Mouse (Mus musculus) hindbrain, postnatal 0 days (tissue): ENCODE results near the gene Vps26c. TPM values are rescaled to one million over a fixed set of nuclear protein-coding genes. Genes with fewer than 3 reads are reported as not detected.
"Not testable (repeated sequence)": the region's sequence is repeated elsewhere in the genome, so short reads cannot be mapped to it uniquely, and the experiment has no call there.

ENCODE experiments used
- ATAC-seq: fragments of 200-750 bp; cut with Nextera tagmentation; 2 replicates; pipeline ENCODE4 v1.8.0; 2017; ENCODE audit warnings: mild to moderate bottlenecking, moderate TSS enrichment, moderate library complexity
- DNase-seq: peaks from one replicate; pipeline ENCODE4 v3.0.0-alpha.2; 2015; ENCODE audit warnings: low spot score
- H3K27ac ChIP-seq: fragments of 300-500 bp; sonication (generic); 2 replicates; pipeline ENCODE4 v1.5.1; 2014; ENCODE audit warnings: mild to moderate bottlenecking
- H3K27me3 ChIP-seq: fragments of 300-500 bp; sonication (generic); 2 replicates; pipeline ENCODE4 v1.6.1; 2014; ENCODE audit warnings: low read length, mixed read lengths; ENCODE audit not compliant: insufficient read depth
- H3K36me3 ChIP-seq: fragments of 300-500 bp; sonication (generic); 2 replicates; pipeline ENCODE4 v1.6.1; 2014; ENCODE audit warnings: low read length, mixed read lengths; ENCODE audit not compliant: insufficient read depth
- H3K4me1 ChIP-seq: fragments of 300-500 bp; sonication (generic); 2 replicates; pipeline ENCODE4 v1.6.1; 2014; ENCODE audit warnings: antibody characterized with exemption, low read length, mixed read lengths; ENCODE audit not compliant: insufficient read depth
- H3K4me2 ChIP-seq: fragments of 300-500 bp; sonication (generic); 2 replicates; pipeline ENCODE4 v1.6.1; 2014; ENCODE audit warnings: low read depth, mild to moderate bottlenecking, low read length, moderate library complexity, mixed read lengths
- H3K4me3 ChIP-seq: fragments of 300-500 bp; sonication (generic); 2 replicates; pipeline ENCODE4 v1.5.1; 2014; ENCODE audit warnings: low read length
- H3K9ac ChIP-seq: fragments of 300-500 bp; sonication (generic); replicated peaks from 2 replicates; pipeline ENCODE4 v1.6.1; 2014; ENCODE audit warnings: mild to moderate bottlenecking, low read length, moderate library complexity, mixed read lengths
- H3K9me3 ChIP-seq: fragments of 300-500 bp; sonication (generic); 2 replicates; pipeline ENCODE4 v1.6.1; 2016; ENCODE audit warnings: low read length, mixed read lengths
- CTCF ChIP-seq: IDR thresholded peaks from 2 replicates; pipeline ENCODE4 v1.5.1; 2016; ENCODE audit warnings: antibody characterized with exemption, control low read depth, low read depth
- WGBS: fragments of 180-500 bp; shearing (Covaris S2); extraction: QIAGEN DNeasy Blood & Tissue Kit; methylation state at CpG from one replicate; pipeline ENCODE4 v1.1.7; 2014; 5-methylcytosine and 5-hydroxymethylcytosine counted together
- polyA plus RNA-seq: library from polyadenylated mRNA; unstranded; fragments of >200 nt; fragmentation: Nextera tagmentation; extraction: Ambion mirVana; gene quantifications from 2 replicates; pipeline ENCODE4 v1.2.1, GENCODE M21; 2015
- total RNA-seq: library from RNA; depleted of rRNA; stranded (reverse); fragments of >200 nt; gene quantifications from 2 replicates; pipeline ENCODE4 v1.2.3, GENCODE M21; 2014

Vps26c gene
- total and polyA plus RNA-seq, 2 experiments from 2014 or later: 59.6 to 68.1 TPM

DNA sequence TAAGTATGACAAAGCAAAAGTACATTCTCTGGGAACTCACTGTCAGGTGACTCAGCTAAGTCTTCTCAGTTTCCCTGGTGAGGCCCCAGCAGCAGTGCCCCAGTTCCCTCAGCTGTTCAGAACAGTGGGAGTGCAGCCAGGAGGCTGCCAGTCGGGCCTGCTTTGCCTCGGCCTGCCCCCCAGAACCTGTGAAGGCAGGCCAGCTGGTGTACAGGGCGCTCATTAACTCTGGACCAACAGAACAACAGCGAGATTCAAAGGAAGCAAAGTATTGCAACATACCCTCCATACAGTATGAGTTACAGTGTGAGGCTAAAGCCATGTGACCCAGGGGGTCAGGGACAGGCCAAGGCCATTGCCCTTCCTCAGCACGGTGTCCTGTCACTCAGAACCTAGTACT is 28.7 kb downstream of the Vps26c start:
- WGBS: 60% methylated on average over 5 of the region's 5 CpGs
- Histone ChIP-seq H3K4me3 (no peak overlapping the region), H3K4me1 (no peaks in the 10 kb centered on the region), H3K27me3 (no peaks in the 10 kb centered on the region), H3K4me2 (no peak overlapping the region), H3K27ac (peak overlapping the region; percentile 8; the same call in 1 of the 2 replicates), H3K36me3 (peaks cover 58% of the 10 kb centered on the region), H3K9me3 (no peaks in the 10 kb centered on the region), H3K9ac (no peak overlapping the region)
- DNase-seq (peak; percentile 39), ATAC-seq (peak; percentile 75; the same call in 1 of the 2 replicates)
- no peak for TF ChIP-seq CTCF

- H3K4me3 ChIP-seq, H3K27ac ChIP-seq, ATAC-seq, H3K27me3 ChIP-seq, H3K4me2 ChIP-seq, DNase-seq, H3K4me1 ChIP-seq, H3K9ac ChIP-seq, H3K9me3 ChIP-seq: not testable (repeated sequence)
- peaks cover 54% of the 10 kb centered on the region for H3K36me3 ChIP-seq
- WGBS: 92% methylated on average over 7 of the region's 7 CpGs
Observed at GRCm38 (mm10) chr16:94497176-94497575, 29.5 kb downstream of the Vps26c start.

DNA sequence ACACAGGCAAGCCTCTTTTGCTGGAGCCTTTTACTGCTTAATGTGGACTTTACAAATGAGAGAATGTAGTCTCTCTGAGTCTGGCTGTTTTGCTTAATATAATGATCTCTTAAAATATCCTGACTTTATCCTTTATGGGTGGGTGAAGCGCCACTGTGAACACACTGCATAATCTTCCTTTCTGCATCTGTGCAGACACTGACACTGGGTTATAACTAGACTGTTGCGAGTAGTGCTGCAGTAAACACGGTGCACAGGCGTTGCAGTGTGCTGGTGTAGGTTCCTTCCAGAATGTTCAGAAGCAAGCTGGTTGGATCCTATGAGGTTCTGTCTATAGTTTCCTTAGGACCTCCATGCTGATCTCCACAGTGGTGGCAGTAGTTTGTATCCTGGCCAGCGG is 37.3 kb downstream of the Vps26c start:
- no peak for ATAC-seq

GRCm38 (mm10) chr16:94487341-94487740 is 39.3 kb downstream of the Vps26c start:
- Histone ChIP-seq H3K27me3 (no peaks in the 10 kb centered on the region), H3K4me1 (no peaks in the 10 kb centered on the region), H3K9me3 (no peaks in the 10 kb centered on the region), H3K4me3 (no peak overlapping the region), H3K36me3 (no peaks in the 10 kb centered on the region), H3K27ac (no peak overlapping the region), H3K9ac (no peak overlapping the region), H3K4me2 (no peak overlapping the region)
- 89% methylated on average over 5 of the region's 5 CpGs for WGBS
- DNase-seq (no peak), ATAC-seq (no peak)
- no peak for TF ChIP-seq CTCF

More for the DNA sequence above, 37.3 kb downstream of the Vps26c start:
- Histone ChIP-seq H3K9ac (no peak overlapping the region), H3K4me1 (no peaks in the 10 kb centered on the region), H3K36me3 (no peaks in the 10 kb centered on the region), H3K27me3 (no peaks in the 10 kb centered on the region), H3K4me3 (no peak overlapping the region), H3K27ac (no peak overlapping the region), H3K9me3 (no peaks in the 10 kb centered on the region), H3K4me2 (no peak overlapping the region)
- no peak for TF ChIP-seq CTCF
- DNase-seq: no peak
- 89% methylated on average over 5 of the region's 5 CpGs for WGBS

DNA sequence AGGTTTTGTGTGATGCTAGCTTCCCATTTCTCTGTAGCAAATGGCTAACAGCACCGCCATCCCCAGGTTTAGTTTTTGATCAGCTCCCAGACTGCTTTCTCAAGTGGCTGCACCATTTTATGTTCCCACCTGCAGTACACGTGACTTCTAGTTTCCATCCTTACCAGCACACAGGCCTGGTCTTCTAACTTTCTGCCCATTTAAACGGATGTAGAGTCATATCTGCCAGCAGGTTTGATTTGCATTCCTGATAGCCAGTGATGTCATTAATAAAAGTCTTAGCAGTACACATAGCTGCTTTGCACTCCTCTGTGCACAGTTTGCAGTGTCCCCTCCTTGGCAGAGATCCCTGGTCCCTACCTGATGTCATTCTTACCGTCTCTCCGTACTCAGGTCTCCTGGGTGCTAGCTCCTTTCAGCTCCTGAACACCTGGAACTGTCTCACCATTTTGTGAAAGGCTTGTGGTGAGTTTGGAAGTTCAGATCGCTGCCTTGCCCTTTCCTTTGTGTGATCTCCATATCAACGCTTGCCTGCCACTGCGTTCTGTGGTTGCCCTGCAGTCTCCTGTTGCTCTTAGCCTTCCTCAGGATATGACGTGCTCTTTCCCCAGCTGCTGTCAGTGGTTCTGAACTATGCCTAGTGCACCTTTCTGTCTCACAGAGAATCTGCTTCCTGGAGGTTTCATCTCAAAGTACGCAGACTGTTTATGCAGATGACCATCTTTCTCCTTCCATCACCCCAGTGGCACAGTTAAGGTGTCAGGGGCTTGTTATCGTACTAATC is 41.7 kb downstream of the Vps26c start:
- H3K27ac ChIP-seq: no peak overlapping the region
- DNase-seq (no peak), ATAC-seq (no peak)
- H3K4me2 ChIP-seq: no peak overlapping the region
- no peaks in the 10 kb centered on the region for H3K9me3 ChIP-seq
- TF ChIP-seq CTCF: no peak
- no peak overlapping the region for H3K4me3 ChIP-seq
- no peaks in the 10 kb centered on the region for H3K27me3 ChIP-seq
- no peaks in the 10 kb centered on the region for H3K4me1 ChIP-seq
- WGBS: 78% methylated on average over 11 of the region's 11 CpGs
- H3K36me3 ChIP-seq: no peaks in the 10 kb centered on the region
- H3K9ac ChIP-seq: no peak overlapping the region

DNA sequence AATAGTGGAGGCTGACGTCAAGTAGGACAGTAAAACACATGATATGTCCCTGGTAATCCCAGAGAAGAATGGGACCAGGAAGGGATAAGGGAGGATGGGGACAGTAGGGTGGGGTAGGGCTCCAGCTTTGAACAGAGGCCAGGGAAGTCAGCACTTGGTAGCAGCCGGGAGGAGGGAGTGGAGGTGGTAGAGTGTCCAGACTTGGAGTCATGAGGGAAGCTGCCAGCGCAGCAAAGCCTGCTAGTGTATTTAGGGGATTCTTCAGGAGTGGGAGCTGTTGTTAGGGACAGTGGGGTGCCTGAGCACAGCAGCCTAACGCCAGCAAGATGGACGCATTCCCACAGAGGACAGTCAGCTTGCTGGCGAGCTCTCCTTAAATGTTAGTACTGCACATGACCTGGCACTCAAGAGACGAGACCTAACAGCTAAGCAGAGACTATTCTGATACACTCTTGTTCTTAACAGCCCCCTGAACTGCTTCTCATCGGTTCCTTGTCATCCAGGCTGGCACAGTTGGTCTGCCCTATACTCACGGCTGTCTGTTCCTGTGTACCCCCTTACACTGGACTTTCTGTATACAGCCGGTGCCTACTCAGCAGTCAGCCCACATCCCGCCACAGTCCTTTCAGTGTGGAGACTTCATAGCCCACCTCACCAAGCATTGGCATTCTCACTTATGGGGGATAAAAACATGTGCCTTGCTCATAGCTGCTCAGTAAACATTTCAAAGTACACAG is 53.4 kb downstream of the Vps26c start:
- no peaks in the 10 kb centered on the region for H3K9me3 ChIP-seq
- H3K4me1 ChIP-seq: peaks cover 12% of the 10 kb centered on the region
- ATAC-seq: peak; percentile 90
- 42% methylated on average over 11 of the region's 11 CpGs for WGBS
- 0 out of 2 replicates have a peak overlapping the region, but pooled peaks have one; percentile 1 for H3K4me2 ChIP-seq
- peaks cover 22% of the 10 kb centered on the region; the same call in 1 of the 2 replicates for H3K36me3 ChIP-seq
- peak overlapping the region; percentile 79 for H3K27ac ChIP-seq
- no peak overlapping the region for H3K9ac ChIP-seq
- H3K4me3 ChIP-seq: no peak overlapping the region
- DNase-seq: peak; percentile 71
- H3K27me3 ChIP-seq: no peaks in the 10 kb centered on the region
- no peak for TF ChIP-seq CTCF
